Mouse (Mus musculus): Measurements from ENCODE around the gene Tbc1d21. TPM values are rescaled to one million over a fixed set of nuclear protein-coding genes. Genes with fewer than 3 reads are reported as not detected.

Gene Tbc1d21
- total and polyA plus RNA-seq, 2 experiments from 2014 or later = not detected

GRCm38 (mm10) chr9:58394605-58395004 is 24.4 kb upstream of the Tbc1d21 start:
- no peak overlapping the region for H3K4me3 ChIP-seq (ENCODE audit: low read depth, low read length)
- no peaks in the 10 kb centered on the region for H3K27me3 ChIP-seq (ENCODE audit: insufficient read depth, low read length)
- WGBS = 85% methylated on average over 8 of the region's 8 CpGs
- no peaks in the 10 kb centered on the region for H3K9me3 ChIP-seq (ENCODE audit: low read length)
- H3K4me2 ChIP-seq (ENCODE audit: low read depth) = no peak overlapping the region
- H3K27ac ChIP-seq (ENCODE audit: low read depth, low read length) = no peak overlapping the region
- no peaks in the 10 kb centered on the region for H3K36me3 ChIP-seq (ENCODE audit: insufficient read depth)
- no peak for TF ChIP-seq CTCF (IDR thresholded peaks at IDR 0.05; ENCODE audit: low read depth)
- DNase-seq = no peak
- H3K9ac ChIP-seq = no peak overlapping the region
- no peaks in the 10 kb centered on the region for H3K4me1 ChIP-seq (ENCODE audit: insufficient read depth)
- no peak for ATAC-seq

- no peak for DNase-seq
- H3K27me3 ChIP-seq (ENCODE audit: insufficient read depth, low read length) = no peaks in the 10 kb centered on the region
- no peak for ATAC-seq
- H3K4me1 ChIP-seq (ENCODE audit: insufficient read depth) = no peaks in the 10 kb centered on the region
- H3K9ac ChIP-seq = no peak overlapping the region
- no peak overlapping the region for H3K4me3 ChIP-seq (ENCODE audit: low read depth, low read length)
- H3K9me3 ChIP-seq (ENCODE audit: low read length) = no peaks in the 10 kb centered on the region
- no peak for TF ChIP-seq CTCF (IDR thresholded peaks at IDR 0.05; ENCODE audit: low read depth)
- no peak overlapping the region for H3K27ac ChIP-seq (ENCODE audit: low read depth, low read length)
- 61% methylated on average over 1 of the region's 1 CpGs for WGBS
- no peaks in the 10 kb centered on the region for H3K36me3 ChIP-seq (ENCODE audit: insufficient read depth)
- no peak overlapping the region for H3K4me2 ChIP-seq (ENCODE audit: low read depth)
Observed at GRCm38 (mm10) chr9:58393875-58394274, 23.6 kb upstream of the Tbc1d21 start.

GRCm38 (mm10) chr9:58388381-58388780 is 18.1 kb upstream of the Tbc1d21 start:
- H3K36me3 ChIP-seq (ENCODE audit: insufficient read depth) = no peaks in the 10 kb centered on the region
- DNase-seq (no peak), ATAC-seq (no peak)
- H3K27ac ChIP-seq (ENCODE audit: low read depth, low read length) = no peak overlapping the region
- no peak overlapping the region for H3K4me3 ChIP-seq (ENCODE audit: low read depth, low read length)
- no peaks in the 10 kb centered on the region for H3K9me3 ChIP-seq (ENCODE audit: low read length)
- no peak overlapping the region for H3K4me2 ChIP-seq (ENCODE audit: low read depth)
- no peaks in the 10 kb centered on the region for H3K27me3 ChIP-seq (ENCODE audit: insufficient read depth, low read length)
- no peak overlapping the region for H3K9ac ChIP-seq
- 88% methylated on average over 3 of the region's 3 CpGs for WGBS
- H3K4me1 ChIP-seq (ENCODE audit: insufficient read depth) = no peaks in the 10 kb centered on the region
- TF ChIP-seq CTCF (IDR thresholded peaks at IDR 0.05; ENCODE audit: low read depth) = no peak

GRCm38 (mm10) chr9:58378878-58379277 is 8.6 kb upstream of the Tbc1d21 start:
- Histone ChIP-seq H3K4me3 (ENCODE audit: low read depth, low read length) (no peak overlapping the region), H3K4me2 (ENCODE audit: low read depth) (no peak overlapping the region), H3K27me3 (ENCODE audit: insufficient read depth, low read length) (no peaks in the 10 kb centered on the region), H3K9me3 (ENCODE audit: low read length) (no peaks in the 10 kb centered on the region), H3K27ac (ENCODE audit: low read depth, low read length) (no peak overlapping the region), H3K9ac (no peak overlapping the region), H3K36me3 (ENCODE audit: insufficient read depth) (no peaks in the 10 kb centered on the region), H3K4me1 (ENCODE audit: insufficient read depth) (peaks cover 6% of the 10 kb centered on the region)
- whole genome bisulfite sequencing = 60% methylated on average over 4 of the region's 4 CpGs
- DNase-seq (no peak), ATAC-seq (no peak)
- no peak for TF ChIP-seq CTCF (IDR thresholded peaks at IDR 0.05; ENCODE audit: low read depth)

GRCm38 (mm10) chr9:58373912-58374431 is 3.7 kb upstream of the Tbc1d21 start:
- Histone ChIP-seq H3K27me3 (ENCODE audit: insufficient read depth, low read length) (no peaks in the 10 kb centered on the region), H3K4me2 (ENCODE audit: low read depth) (no peak overlapping the region), H3K27ac (ENCODE audit: low read depth, low read length) (peak overlapping the region; percentile 45), H3K9me3 (ENCODE audit: low read length) (no peaks in the 10 kb centered on the region), H3K9ac (peak overlapping the region; percentile 10; the same call in 1 of the 2 replicates), H3K4me1 (ENCODE audit: insufficient read depth) (peaks cover 11% of the 10 kb centered on the region), H3K36me3 (ENCODE audit: insufficient read depth) (no peaks in the 10 kb centered on the region), H3K4me3 (ENCODE audit: low read depth, low read length) (no peak overlapping the region)
- 29% methylated on average over 12 of the region's 12 CpGs for WGBS
- DNase-seq = peak; percentile 76
- peak; percentile 95 for ATAC-seq
- 0 out of 2 replicates have a peak, but pooled peaks have one; percentile 17 for TF ChIP-seq CTCF (IDR thresholded peaks at IDR 0.05; ENCODE audit: low read depth)

- no peak; the same call in 1 of the 2 replicates for ATAC-seq
- no peak for DNase-seq
- Histone ChIP-seq H3K27me3 (ENCODE audit: insufficient read depth, low read length) (no peaks in the 10 kb centered on the region), H3K4me2 (ENCODE audit: low read depth) (no peak overlapping the region), H3K4me1 (ENCODE audit: insufficient read depth) (peaks cover 11% of the 10 kb centered on the region), H3K9me3 (ENCODE audit: low read length) (no peaks in the 10 kb centered on the region), H3K4me3 (ENCODE audit: low read depth, low read length) (no peak overlapping the region), H3K9ac (no peak overlapping the region), H3K27ac (ENCODE audit: low read depth, low read length) (no peak overlapping the region), H3K36me3 (ENCODE audit: insufficient read depth) (no peaks in the 10 kb centered on the region)
- no peak for TF ChIP-seq CTCF (IDR thresholded peaks at IDR 0.05; ENCODE audit: low read depth)
- WGBS = 66% methylated on average over 8 of the region's 8 CpGs
Observed at GRCm38 (mm10) chr9:58371914-58372313, 1.7 kb upstream of the Tbc1d21 start.

GRCm38 (mm10) chr9:58369644-58370043 is 611 bp downstream of the Tbc1d21 start:
- no peaks in the 10 kb centered on the region for H3K9me3 ChIP-seq (ENCODE audit: low read length)
- no peaks in the 10 kb centered on the region for H3K36me3 ChIP-seq (ENCODE audit: insufficient read depth)
- no peak overlapping the region for H3K9ac ChIP-seq
- peak; percentile 66 for TF ChIP-seq CTCF (IDR thresholded peaks at IDR 0.05; ENCODE audit: low read depth)
- H3K4me2 ChIP-seq (ENCODE audit: low read depth) = no peak overlapping the region
- no peak for ATAC-seq
- H3K4me1 ChIP-seq (ENCODE audit: insufficient read depth) = peaks cover 11% of the 10 kb centered on the region
- H3K4me3 ChIP-seq (ENCODE audit: low read depth, low read length) = no peak overlapping the region
- DNase-seq = peak; percentile 53
- H3K27me3 ChIP-seq (ENCODE audit: insufficient read depth, low read length) = no peaks in the 10 kb centered on the region
- H3K27ac ChIP-seq (ENCODE audit: low read depth, low read length) = no peak overlapping the region
- 47% methylated on average over 6 of the region's 6 CpGs for WGBS
